Mouse (Mus musculus) testis, postnatal 14 days (tissue): ENCODE results near the gene Tcstv1.
"Not testable (repeated sequence)": the region's sequence is repeated elsewhere in the genome, so short reads cannot be mapped to it uniquely, and the experiment has no call there.

Experiments used
- DNase-seq: peaks from one replicate; pipeline ENCODE4 v3.0.0; 2021; ENCODE audit warnings: low spot score

Tcstv1 gene

DNA sequence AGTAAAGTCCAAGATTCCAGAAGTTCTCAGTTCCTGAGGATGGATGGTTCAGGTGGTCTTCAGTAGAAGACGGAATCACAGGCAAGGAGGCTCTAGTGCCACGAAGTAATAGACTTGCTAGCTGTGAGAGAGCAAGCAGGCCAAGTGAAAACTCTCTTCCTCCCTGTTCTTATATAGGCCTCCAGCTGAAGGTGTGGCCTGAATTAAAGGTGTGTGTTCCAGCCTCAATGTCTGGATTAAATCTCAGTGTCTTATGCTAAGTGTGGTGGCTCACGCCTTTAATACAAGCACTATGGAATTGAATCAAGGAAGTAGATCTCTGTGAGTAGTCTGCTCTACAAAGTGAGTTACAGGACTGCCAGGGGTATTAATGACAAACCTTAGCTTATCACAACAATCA is at the start of gene Tcstv1:
Tcstv1 (minus strand) TSS at position 101 of the 400 bp plus-strand sequence.
- not testable (repeated sequence) for DNase-seq

DNA sequence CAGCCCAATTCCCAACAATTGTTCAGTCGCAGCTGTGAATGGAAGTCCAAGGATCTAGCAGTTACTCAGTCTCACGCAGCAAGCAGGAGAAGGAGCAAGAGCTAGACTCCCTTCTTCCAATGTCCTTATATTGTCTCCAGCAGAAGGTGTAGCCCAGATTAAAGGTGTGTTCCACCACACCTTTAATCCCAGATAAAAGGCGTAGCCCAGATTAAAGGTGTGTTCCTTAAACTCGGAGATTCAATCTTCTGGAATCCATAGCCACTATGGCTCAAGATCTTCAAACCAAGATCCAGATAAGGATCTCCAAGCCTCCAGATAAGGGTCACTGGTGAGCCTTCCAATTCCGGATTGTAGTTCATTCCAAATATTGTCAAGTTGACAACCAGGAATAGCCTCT is 34.6 kb upstream of the Tcstv1 start, which contains the start of gene Gm21761:
Gm21761 (minus strand) TSS at position 101 of the 400 bp plus-strand sequence.
- DNase-seq = not testable (repeated sequence)

DNA sequence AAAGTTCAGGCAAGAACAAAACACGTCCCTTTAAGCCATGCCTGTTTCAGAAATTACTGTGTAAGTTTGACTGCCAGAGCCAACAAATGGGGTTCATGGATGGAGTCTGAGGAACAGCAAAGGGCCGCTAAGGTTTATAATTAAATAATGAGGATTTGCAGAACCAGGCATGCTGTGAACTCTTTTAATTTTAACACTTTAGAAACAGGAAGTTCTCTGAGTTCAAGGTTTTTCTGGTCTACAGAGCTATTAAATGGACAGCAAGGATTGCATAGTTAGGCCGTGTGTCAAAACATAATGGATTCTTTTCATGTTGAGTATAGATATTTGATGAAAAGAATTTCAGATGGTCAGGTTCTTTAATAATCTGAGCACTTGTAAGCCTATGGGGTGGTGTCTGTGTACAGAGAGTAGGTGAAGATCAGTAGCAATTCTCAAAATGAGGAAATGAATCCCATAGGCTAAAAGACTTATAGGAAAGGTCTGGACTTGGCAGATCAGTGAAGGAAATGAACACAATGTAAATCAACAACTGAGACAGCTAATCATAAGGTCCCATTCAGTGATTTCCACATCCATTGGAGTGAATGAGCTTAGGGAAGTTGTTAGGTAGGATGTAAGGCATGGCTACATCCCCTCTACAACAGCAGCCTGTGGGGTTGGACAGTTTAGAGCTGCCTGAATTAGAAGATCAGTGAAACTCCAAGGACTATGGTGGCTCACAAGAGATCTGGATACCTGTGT is 30.2 kb upstream of the Tcstv1 start:
- not testable (repeated sequence) for DNase-seq

DNA sequence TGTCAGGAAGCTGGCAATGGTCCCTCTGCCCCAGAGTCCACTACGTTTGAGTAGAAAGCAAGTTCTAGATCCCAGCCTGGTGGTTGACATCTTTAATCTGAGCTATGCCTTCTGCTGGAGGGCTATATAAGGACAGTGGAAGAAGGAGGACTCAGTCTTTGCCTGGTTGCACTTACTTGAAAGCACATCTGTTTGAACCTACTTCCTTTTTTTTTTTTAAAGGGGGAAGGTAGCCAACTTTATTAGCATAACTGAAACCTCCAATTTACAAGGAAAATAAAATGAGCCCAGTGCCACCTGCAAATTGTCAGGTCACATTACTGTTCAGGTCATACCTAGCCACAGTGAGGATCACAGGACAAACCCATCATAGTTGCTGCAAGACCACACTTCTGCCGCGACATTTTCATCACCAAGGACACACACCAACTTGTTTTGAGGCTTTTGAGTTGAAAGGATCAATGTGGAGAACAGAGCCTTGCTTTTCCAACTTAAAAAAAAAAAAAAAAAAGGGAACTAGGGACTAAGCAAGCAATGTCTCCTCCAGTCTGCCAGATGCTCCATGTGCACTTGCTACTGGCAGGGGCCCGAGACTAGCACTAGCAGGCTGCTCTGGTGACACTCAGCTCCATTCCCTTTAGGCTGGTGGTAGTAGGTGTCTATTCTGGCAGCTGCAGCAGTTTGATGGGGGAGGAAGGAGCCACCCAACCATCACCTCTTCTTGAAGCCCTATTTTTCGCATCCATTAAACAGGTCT is 22.6 kb upstream of the Tcstv1 start:
- DNase-seq = not testable (repeated sequence)

DNA sequence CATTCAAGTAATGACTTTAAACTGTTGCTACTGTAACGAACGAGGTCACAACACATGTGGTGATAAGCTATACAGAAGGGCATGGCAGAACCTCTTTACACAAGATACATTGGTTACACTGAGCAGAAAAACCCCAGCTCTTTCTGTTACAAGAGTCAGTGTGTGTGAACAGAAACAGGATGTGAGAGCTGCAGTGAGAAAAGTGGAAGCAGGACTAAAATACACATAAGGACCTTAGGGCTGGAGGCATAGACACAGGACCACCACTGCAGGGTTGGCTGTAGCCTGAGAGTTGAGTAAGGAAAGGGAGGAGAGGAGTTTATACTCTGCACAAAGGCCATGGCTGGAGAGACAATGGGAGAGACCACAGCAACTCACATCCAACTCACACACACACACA is 21.9 kb upstream of the Tcstv1 start:
- DNase-seq = not testable (repeated sequence)

DNA sequence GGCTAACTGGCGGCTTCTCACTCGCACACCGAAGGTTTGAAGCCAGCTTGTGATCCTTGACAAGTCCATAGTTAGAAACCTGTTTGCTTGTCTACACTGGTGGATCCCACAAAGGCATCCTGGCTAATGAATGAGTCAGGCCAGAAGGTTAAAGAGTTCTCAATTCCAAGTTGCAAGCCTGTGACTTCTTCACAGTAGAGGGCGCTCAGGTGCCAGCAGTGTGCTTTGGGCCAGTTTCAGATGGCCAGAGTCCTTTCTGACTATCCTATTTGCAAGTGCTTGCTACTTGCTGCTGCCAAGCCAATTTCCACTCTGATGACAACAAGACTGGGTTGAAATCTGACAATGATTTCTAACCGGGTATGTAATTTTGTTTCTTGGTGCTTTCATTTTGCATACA is 4.0 kb upstream of the Tcstv1 start:
- not testable (repeated sequence) for DNase-seq

DNA sequence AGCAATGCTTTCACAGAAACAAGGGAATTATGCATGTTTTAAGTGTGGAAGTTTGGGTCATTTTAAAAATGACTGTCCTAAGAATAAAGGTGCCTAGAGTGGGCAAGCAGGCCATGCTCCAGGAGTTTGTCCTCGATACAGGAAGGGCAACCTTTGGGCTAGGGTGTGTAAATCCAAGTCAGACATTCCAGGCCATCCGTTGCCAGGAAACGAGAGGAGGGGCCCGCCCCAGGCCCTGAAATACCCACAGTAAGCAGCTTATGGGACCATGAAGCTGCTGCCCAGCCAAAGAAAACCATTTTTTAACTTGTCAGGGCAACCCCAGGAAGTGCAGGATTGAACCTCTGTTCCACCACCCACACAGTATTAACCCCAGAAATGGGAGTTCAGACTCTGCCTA is 7.7 kb downstream of the Tcstv1 start:
- not testable (repeated sequence) for DNase-seq

DNA sequence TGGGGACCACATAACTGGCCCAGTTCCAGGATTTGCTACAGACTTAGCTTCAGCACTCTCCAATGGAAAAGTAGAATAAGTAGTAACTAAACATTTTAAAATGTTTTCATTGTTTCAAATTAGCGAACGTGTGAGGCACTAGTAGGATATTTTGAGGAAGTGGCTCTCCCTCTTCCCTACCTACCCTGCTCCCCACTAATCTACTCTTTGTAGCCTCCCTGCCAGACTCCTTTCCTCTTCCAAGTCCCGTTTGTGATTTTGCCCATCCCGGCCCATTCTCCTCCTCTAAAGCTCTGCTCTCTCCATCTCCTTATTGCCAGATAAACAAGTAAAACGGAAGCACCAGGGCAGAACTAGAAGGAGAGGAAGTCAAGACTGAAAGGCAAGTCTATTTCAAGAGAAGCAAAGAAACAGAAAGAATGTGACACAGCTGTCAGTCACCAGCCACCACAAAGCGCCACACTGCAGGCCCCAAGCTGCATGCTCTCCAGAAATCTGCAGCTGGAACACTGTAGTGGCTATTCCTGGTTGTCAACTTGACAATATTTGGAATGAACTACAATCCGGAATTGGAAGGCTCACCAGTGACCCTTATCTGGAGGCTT is 30.1 kb downstream of the Tcstv1 start:
- DNase-seq = not testable (repeated sequence)

DNA sequence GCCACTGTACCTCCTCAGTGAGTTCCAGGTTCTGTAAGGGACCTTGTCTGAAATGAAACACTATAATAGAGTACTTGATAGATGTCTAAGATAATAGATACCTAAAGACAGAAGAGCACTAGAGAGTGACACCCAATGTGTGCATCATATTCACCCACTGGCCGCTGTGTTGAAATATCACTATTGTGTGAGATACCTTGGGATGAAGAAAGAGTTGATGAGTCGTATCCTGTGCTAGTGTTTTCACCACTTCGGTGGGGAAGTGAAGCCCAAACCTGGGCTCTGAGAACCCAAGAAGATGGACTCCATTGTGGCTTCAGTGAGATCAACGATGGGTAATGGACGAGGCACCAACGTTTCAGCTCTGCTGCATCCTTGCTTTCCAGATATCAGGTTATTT is 32.2 kb downstream of the Tcstv1 start:
- not testable (repeated sequence) for DNase-seq
